Mouse (Mus musculus): ENCODE measurements around the gene Fscn1. TPM values are rescaled to one million over a fixed set of nuclear protein-coding genes. Genes with fewer than 3 reads are reported as not detected.

Gene Fscn1
- polyA plus RNA-seq, 1 experiment from 2014 or later = 42.0 TPM

DNA sequence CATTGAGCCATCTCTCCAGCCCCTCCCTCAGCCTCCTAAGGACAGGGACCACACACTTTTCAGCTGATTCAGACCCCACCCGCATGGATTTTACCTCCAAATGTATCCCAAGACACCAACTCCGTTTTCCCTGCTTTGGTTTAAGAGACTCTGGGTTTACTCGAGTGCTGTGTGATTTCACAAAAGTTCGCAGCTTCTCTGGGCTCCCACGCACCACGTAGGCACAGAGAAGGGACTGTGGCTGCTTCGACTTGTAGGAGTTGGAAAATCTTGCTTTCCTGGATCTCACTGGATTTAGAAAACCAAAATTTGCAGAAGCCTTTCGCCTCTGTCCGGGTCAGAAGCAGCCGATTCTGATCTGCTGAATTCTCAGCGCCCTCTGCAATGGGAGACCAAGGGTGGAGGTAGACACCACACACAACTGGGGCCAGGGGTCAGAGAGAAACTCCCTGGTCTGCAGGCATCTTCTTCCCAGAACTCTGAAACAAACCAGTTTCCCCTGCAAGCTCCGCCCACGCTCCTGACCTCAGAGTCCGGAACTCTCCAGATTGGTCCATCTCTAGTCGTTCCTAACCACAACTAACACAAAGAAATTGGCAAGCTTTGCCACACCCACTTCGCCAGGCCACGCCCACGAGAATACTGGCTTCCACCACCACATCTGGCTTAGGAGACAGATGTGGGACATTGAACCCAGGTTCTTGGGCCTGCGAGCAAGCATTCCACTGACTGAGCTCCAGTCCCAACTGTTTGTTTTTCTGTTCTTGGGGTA is 22.0 kb upstream of the Fscn1 start:
- Histone ChIP-seq H3K4me2 (replicated peaks; ENCODE audit: low read depth) (no peak overlapping the region), H3K27ac (replicated peaks) (no peak overlapping the region), H3K9ac (ENCODE audit: low read length) (no peak overlapping the region), H3K9me3 (ENCODE audit: control insufficient read depth, low read length) (no peaks in the 10 kb centered on the region), H3K36me3 (ENCODE audit: control insufficient read depth, insufficient read depth, low read length) (no peaks in the 10 kb centered on the region), H3K4me3 (ENCODE audit: low read depth, low read length) (no peak overlapping the region), H3K4me1 (replicated peaks; ENCODE audit: control insufficient read depth, insufficient read depth) (no peaks in the 10 kb centered on the region), H3K27me3 (ENCODE audit: control insufficient read depth, insufficient read depth, low read length) (no peaks in the 10 kb centered on the region)
- DNase-seq (ENCODE audit: low spot score) = peak; percentile 51
- TF ChIP-seq EP300 (optimal IDR thresholded peaks at IDR 0.05) (no peak), CTCF (IDR thresholded peaks at IDR 0.05; ENCODE audit: low read depth) (no peak)
- WGBS = 35% methylated on average over 19 of the region's 19 CpGs
- ATAC-seq (ENCODE audit: low FRiP score, low TSS enrichment) = no peak

DNA sequence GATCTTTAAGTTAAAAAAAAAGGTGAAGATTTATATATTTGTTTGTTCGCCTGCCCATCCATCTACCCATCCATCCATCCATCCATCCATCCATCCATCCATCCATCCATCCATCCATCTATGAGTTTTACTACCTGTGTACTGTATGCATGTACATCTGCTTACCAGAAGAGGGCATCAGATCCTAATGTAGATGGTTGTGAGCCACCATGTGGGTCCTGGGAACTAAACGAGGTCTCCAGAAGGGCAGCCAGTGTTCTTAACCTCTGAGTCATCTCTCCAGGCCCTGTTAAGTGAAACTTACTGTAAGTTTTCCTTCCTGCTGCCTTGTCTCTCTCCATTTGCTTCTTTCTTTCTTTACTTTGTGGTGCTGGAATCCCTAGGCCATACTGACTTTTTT is 19.8 kb upstream of the Fscn1 start:
- Histone ChIP-seq H3K4me3 (ENCODE audit: low read depth, low read length) (no peak overlapping the region), H3K9ac (ENCODE audit: low read length) (no peak overlapping the region), H3K27ac (replicated peaks) (no peak overlapping the region), H3K9me3 (ENCODE audit: control insufficient read depth, low read length) (no peaks in the 10 kb centered on the region), H3K36me3 (ENCODE audit: control insufficient read depth, insufficient read depth, low read length) (no peaks in the 10 kb centered on the region), H3K4me2 (replicated peaks; ENCODE audit: low read depth) (no peak overlapping the region), H3K27me3 (ENCODE audit: control insufficient read depth, insufficient read depth, low read length) (no peaks in the 10 kb centered on the region), H3K4me1 (replicated peaks; ENCODE audit: control insufficient read depth, insufficient read depth) (no peaks in the 10 kb centered on the region)
- TF ChIP-seq EP300 (optimal IDR thresholded peaks at IDR 0.05) (no peak), CTCF (IDR thresholded peaks at IDR 0.05; ENCODE audit: low read depth) (peak; percentile 63)
- 60% methylated on average over 2 of the region's 2 CpGs for WGBS
- DNase-seq (ENCODE audit: low spot score) (no peak), ATAC-seq (ENCODE audit: low FRiP score, low TSS enrichment) (no peak)

- H3K4me2 ChIP-seq (replicated peaks; ENCODE audit: low read depth) = no peak overlapping the region
- H3K9ac ChIP-seq (ENCODE audit: low read length) = no peak overlapping the region
Observed at GRCm38 (mm10) chr5:142944979-142945682, 15.0 kb upstream of the Fscn1 start.

DNA sequence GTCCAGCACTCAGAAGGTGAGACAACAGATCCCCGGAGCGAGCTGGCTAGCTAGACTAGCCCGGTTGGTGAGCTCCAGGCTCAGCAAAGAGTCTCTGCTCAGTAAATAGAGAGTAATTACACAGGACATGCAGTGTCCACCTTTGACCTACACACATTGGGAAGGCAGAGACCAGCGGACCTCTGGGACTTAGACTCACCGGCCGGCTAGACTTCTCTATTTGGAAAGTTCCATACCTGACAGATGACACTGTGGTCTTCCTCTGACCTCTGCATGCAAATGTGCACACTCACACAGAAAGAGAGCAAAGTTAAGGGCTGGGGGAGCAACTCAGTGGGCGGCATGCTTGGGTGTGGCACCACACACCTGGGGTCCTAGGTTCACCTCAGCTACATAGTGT is 12.7 kb upstream of the Fscn1 start:
- no peaks in the 10 kb centered on the region for H3K36me3 ChIP-seq (ENCODE audit: control insufficient read depth, insufficient read depth, low read length)
- no peak for TF ChIP-seq CTCF (IDR thresholded peaks at IDR 0.05; ENCODE audit: low read depth)
- TF ChIP-seq EP300 (optimal IDR thresholded peaks at IDR 0.05) = no peak
- H3K27ac ChIP-seq (replicated peaks) = no peak overlapping the region
- no peak overlapping the region for H3K4me3 ChIP-seq (ENCODE audit: low read depth, low read length)
- no peaks in the 10 kb centered on the region for H3K4me1 ChIP-seq (replicated peaks; ENCODE audit: control insufficient read depth, insufficient read depth)
- ATAC-seq (ENCODE audit: low FRiP score, low TSS enrichment) = no peak
- no peak overlapping the region for H3K4me2 ChIP-seq (replicated peaks; ENCODE audit: low read depth)
- 55% methylated on average over 7 of the region's 7 CpGs for WGBS
- H3K9me3 ChIP-seq (ENCODE audit: control insufficient read depth, low read length) = no peaks in the 10 kb centered on the region
- no peaks in the 10 kb centered on the region for H3K27me3 ChIP-seq (ENCODE audit: control insufficient read depth, insufficient read depth, low read length)
- no peak overlapping the region for H3K9ac ChIP-seq (ENCODE audit: low read length)
- DNase-seq (ENCODE audit: low spot score) = no peak

More at GRCm38 (mm10) chr5:142944979-142945682, 15.0 kb upstream of the Fscn1 start:
- TF ChIP-seq EP300 (optimal IDR thresholded peaks at IDR 0.05) = no peak
- no peak for TF ChIP-seq CTCF (IDR thresholded peaks at IDR 0.05; ENCODE audit: low read depth)
- no peaks in the 10 kb centered on the region for H3K9me3 ChIP-seq (ENCODE audit: control insufficient read depth, low read length)
- DNase-seq (ENCODE audit: low spot score) (no peak), ATAC-seq (ENCODE audit: low FRiP score, low TSS enrichment) (peak; percentile 50; the same call in 1 of the 2 replicates)
- H3K27me3 ChIP-seq (ENCODE audit: control insufficient read depth, insufficient read depth, low read length) = no peaks in the 10 kb centered on the region
- H3K4me1 ChIP-seq (replicated peaks; ENCODE audit: control insufficient read depth, insufficient read depth) = no peaks in the 10 kb centered on the region
- no peaks in the 10 kb centered on the region for H3K36me3 ChIP-seq (ENCODE audit: control insufficient read depth, insufficient read depth, low read length)
- no peak overlapping the region for H3K4me3 ChIP-seq (ENCODE audit: low read depth, low read length)
- 58% methylated on average over 8 of the region's 8 CpGs for WGBS
- H3K27ac ChIP-seq (replicated peaks) = no peak overlapping the region

DNA sequence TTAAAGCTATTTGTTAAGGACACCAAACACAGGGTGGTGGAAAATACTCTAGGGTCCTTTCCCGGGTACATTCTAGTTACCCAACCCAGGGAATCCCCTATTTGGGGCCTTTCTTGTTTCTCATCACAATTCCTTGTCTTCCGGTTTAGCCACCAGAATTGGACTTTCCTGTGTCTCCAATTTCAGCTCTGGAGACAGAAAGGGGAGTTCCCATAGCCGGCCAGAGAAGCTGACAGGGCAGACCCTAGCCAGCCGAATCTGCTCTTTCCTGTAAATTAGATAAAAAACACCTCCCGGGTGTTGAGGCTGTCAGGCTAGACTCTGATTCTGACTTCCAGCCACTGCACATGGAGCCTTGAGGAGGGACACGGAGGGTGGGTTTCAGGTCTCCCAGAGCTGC is 10.6 kb upstream of the Fscn1 start:
- no peak overlapping the region for H3K4me2 ChIP-seq (replicated peaks; ENCODE audit: low read depth)
- no peaks in the 10 kb centered on the region for H3K27me3 ChIP-seq (ENCODE audit: control insufficient read depth, insufficient read depth, low read length)
- WGBS = 41% methylated on average over 6 of the region's 6 CpGs
- ATAC-seq (ENCODE audit: low FRiP score, low TSS enrichment) = no peak
- DNase-seq (ENCODE audit: low spot score) = no peak
- H3K4me1 ChIP-seq (replicated peaks; ENCODE audit: control insufficient read depth, insufficient read depth) = no peaks in the 10 kb centered on the region
- no peaks in the 10 kb centered on the region for H3K9me3 ChIP-seq (ENCODE audit: control insufficient read depth, low read length)
- H3K36me3 ChIP-seq (ENCODE audit: control insufficient read depth, insufficient read depth, low read length) = no peaks in the 10 kb centered on the region
- H3K27ac ChIP-seq (replicated peaks) = no peak overlapping the region
- H3K9ac ChIP-seq (ENCODE audit: low read length) = no peak overlapping the region
- no peak overlapping the region for H3K4me3 ChIP-seq (ENCODE audit: low read depth, low read length)
- no peak for TF ChIP-seq CTCF (IDR thresholded peaks at IDR 0.05; ENCODE audit: low read depth)
- no peak for TF ChIP-seq EP300 (optimal IDR thresholded peaks at IDR 0.05)

- Histone ChIP-seq H3K9me3 (ENCODE audit: control insufficient read depth, low read length) (no peaks in the 10 kb centered on the region), H3K9ac (ENCODE audit: low read length) (no peak overlapping the region), H3K4me1 (replicated peaks; ENCODE audit: control insufficient read depth, insufficient read depth) (no peaks in the 10 kb centered on the region), H3K4me3 (ENCODE audit: low read depth, low read length) (no peak overlapping the region), H3K27me3 (ENCODE audit: control insufficient read depth, insufficient read depth, low read length) (no peaks in the 10 kb centered on the region), H3K36me3 (ENCODE audit: control insufficient read depth, insufficient read depth, low read length) (no peaks in the 10 kb centered on the region), H3K4me2 (replicated peaks; ENCODE audit: low read depth) (no peak overlapping the region), H3K27ac (replicated peaks) (no peak overlapping the region)
- no peak for TF ChIP-seq EP300 (optimal IDR thresholded peaks at IDR 0.05)
- TF ChIP-seq CTCF (IDR thresholded peaks at IDR 0.05; ENCODE audit: low read depth) = no peak
- no peak for DNase-seq (ENCODE audit: low spot score)
- WGBS = 77% methylated on average over 6 of the region's 6 CpGs
- ATAC-seq (ENCODE audit: low FRiP score, low TSS enrichment) = no peak
Observed at GRCm38 (mm10) chr5:142950405-142950804, 9.7 kb upstream of the Fscn1 start.

Data from stomach, postnatal 0 days (tissue).